Mouse (Mus musculus) kidney, adult 8-10 months (tissue): Measurements from ENCODE around the gene H2-T23.
"Not testable (repeated sequence)": the region's sequence is repeated elsewhere in the genome, so short reads cannot be mapped to it uniquely, and the experiment has no call there.

Source experiments
- DNase-seq, 2 experiments: peaks; one replicate each; pipeline ENCODE4 v3.0.0; 2022

The H2-T23 gene

GRCm38 (mm10) chr17:36032351-36032875, at the start of gene H2-T23:
Gene H2-T23 (minus strand): TSS chr17:36032855.
- peak; percentile 74 to 76 for DNase-seq

DNA sequence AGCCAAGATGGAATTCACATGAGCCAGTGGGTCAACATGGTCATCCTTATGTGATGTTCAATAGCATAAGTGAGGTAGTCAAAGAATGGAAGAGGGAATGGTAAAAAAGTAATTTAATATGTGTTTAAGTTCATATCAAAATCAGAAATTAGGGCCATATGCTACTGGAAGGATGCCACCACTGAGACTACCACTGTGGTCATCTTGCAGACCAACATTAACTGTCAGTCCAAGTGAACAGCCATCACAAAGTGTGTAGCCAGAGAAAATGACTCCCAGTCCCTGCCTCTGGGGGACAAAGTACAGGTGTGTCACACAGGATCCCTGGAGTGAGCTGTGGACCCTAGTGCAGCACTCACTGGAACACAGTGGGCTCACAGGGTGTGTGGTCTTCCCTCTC, 49.2 kb upstream of the H2-T23 start:
- DNase-seq: not testable (repeated sequence)

DNA sequence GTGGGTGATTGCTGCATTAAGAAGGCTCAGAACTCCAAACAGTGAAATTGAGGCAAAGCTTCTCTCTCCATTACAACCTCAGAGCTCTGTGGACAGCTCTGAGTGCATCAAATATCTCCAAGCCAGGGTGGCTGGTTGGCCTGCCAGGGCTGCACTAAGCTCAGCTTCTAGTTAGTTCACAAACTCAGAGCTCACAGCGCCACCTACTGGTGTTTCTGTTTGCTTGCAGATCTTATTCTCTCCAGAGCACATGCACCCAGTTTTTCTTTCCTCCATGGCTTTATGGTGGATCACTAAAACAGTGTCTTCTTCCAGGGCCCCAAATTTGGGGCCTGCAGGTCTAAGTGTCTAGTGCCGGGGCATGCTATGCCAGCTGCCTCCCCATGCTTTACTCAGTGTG, 28.2 kb upstream of the H2-T23 start:
- DNase-seq: peak; percentile 79 to 90

DNA sequence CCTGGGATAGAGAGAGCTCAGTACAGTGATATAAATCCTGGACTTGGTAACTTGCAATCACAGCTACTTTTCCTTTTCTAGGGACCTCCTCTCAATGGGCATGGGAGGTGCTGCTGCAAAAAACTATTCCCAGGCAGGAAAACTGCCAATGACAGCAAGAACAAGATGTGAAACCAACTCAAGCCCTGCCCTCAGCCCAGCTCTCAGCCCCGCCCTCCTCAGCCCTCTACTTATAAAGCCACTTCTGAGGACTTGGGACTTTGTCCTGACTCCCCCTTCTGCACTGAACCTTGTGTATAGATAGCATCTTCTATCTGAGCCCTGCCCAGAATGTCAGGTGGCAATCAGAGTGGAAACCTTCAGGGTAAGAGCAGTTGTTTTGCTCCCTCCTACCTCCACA, 25.7 kb upstream of the H2-T23 start, which contains the start of gene Gm11127:
Gm11127 (minus strand) TSS at position 10 of the 400 bp plus-strand sequence.
- DNase-seq: peak; percentile 62 to 64

GRCm38 (mm10) chr17:36057927-36058326, 25.3 kb upstream of the H2-T23 start:
- DNase-seq: not testable (repeated sequence)

DNA sequence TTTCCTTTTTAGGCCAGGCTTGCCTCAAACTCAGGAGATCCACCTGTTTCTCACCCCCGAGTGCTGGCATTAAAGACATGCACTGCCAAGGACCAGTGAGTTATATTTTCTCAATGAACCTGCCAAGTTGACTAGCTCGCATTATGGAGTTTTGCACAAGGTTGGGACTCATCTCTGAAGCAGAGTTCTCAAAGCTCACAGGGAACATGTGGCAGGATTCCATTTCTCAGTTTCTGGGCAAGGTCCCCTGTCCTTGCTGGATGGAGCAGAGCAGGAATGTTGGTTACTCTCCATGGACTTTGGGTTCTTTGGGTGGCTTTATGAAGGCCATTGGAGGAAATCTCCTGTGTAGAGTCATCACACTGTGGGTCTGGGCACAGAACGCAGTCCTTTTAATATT, 10.6 kb upstream of the H2-T23 start:
- peak in 1 of 2 experiments; percentile 38 for DNase-seq

DNA sequence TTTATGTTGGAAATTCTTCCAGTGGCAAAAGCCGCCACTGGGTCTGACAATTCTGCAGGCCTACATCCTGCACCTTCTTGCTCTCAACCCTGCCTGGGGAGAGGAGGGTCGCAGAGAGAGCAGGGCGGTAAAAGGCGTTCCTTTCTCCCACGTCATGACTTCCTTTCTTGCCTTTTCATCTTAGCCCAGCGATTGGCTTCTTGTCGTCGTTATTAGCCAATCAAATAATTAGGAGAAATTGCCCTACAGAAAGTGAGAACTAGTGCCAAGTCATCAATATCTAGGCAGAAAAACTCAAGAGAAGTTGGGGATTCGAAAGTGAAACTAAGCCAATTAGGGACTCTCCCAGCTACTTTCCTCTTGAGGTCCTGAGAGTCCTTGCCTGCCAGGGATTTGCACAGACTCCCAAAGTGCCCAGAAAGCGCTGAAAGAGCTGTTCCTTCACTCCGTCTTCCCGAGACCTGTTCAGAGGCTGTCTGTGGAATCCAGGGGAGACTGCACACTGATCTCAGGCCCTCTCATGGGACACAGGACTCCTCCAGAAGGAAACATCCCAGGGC, 10.0 kb upstream of the H2-T23 start, which contains the start of the genes H2-T22 and Gm6034:
H2-T22 (minus strand) TSS at position 138 of the 560 bp plus-strand sequence.
Gm6034 (plus strand) TSS at position 352 of the 560 bp plus-strand sequence.
- peak; percentile 84 to 95 for DNase-seq

- not testable (repeated sequence) for DNase-seq
These were observed 9.4 kb upstream of the H2-T23 start for GRCm38 (mm10) chr17:36042055-36042454.

DNA sequence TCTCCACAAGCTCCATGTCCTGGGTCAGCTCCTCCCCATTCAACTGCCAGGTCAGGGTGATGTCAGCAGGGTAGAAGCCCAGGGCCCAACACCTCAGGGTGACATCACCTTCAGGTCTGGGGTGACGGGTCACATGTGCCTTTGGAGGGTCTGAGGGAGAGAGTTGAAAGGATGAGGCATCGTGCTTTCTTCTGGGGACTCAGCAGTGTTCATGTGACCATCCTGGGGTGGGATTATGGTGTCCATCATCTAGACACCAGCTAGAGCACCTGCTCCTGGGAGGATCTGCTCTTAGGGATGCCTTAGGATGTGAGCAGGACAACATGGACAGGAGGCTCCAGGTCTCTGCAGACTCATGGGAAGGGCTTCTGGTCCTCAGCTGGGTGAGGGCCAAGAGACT, 7.9 kb upstream of the H2-T23 start:
- DNase-seq: not testable (repeated sequence)

- not testable (repeated sequence) for DNase-seq
These were observed 3.5 kb upstream of the H2-T23 start for GRCm38 (mm10) chr17:36036126-36036525.

DNA sequence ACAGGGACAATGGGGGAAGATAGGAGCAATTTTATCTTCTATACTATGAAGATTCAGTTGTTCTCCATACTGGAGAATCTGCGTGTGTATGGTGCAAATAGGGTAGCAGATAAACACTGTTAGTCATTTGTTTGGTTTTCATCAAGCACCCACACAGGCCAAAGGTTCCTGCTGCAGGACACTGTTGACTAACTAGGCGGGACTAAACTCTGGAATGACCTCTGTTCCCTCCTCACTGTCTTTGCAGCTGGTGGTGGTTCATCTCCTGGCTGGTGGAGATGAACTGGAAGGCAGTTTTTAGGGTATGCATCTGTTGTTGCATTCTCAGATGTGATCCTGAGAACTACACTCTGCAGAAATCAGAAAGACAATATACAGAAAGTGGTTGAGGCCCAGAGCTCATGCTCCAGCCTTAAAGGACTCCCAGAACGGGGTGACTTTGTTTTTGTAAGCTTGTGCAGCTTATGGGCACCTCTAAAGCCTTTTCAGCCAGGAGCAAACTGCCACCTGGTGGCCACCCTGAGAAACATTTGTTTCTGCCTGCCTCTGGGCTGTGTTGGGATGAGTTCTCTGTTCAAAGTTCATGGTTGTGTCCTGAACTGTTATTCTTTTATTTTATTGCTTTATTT, 2.5 kb upstream of the H2-T23 start:
- peak; percentile 73 to 79 for DNase-seq

DNA sequence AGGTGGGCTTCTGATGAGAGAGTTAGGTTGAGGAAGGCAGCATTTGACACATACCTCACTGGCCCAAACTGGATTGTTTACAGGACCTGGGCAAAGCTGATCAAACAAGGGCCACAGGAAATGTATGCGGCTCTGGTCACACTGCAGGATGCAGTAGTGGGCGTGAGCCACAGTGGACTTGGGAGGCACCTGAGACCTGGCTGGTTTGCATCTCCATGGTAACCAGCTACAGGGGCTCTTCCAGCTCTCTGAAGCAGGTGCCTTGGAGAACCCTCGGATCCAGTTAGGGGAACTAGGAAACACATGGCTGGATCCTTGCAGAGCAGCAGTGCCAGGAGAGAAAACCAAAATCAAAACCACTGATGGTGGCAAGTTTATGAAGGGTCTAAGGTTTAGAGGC, 1.9 kb upstream of the H2-T23 start:
- DNase-seq: not testable (repeated sequence)

DNA sequence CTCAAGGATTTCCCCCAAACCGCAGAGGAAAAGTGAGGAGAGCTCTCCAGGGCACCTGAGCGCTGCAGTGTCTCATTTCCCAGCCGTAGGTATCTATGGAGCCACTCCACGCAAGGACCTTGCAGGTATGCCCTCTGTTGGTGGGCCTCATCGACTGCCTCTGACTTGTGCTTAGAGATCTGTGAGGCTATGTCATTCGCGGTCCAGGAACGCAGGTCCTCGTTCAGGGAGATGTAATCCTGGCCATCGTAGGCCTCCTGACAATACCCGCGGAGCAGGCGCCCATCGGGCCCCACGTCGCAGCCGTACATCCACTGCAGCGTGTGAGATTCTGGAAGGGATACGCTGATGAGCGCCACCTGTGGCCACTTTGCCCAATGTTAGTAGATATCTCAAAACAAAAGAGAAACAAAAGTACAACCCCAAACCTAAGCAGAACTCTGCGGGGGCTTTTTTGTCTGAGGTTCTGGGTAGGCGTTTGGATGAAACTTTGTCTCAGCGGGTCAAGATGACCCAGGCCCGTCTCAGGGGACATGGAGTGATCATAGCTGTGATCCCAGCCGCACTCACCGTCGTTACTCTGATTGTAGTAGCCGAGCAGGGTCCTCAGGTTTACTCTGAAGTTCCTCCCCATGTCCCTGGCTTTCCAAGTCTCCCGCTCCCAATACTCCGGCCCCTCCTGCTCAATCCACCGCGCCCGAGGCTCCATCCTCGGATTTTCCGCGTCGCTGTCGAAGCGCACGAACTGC, 898 bp downstream of the H2-T23 start:
- peak; percentile 43 to 77 for DNase-seq

- DNase-seq: not testable (repeated sequence)
These were observed 1.7 kb downstream of the H2-T23 start for GRCm38 (mm10) chr17:36030703-36031582.

DNA sequence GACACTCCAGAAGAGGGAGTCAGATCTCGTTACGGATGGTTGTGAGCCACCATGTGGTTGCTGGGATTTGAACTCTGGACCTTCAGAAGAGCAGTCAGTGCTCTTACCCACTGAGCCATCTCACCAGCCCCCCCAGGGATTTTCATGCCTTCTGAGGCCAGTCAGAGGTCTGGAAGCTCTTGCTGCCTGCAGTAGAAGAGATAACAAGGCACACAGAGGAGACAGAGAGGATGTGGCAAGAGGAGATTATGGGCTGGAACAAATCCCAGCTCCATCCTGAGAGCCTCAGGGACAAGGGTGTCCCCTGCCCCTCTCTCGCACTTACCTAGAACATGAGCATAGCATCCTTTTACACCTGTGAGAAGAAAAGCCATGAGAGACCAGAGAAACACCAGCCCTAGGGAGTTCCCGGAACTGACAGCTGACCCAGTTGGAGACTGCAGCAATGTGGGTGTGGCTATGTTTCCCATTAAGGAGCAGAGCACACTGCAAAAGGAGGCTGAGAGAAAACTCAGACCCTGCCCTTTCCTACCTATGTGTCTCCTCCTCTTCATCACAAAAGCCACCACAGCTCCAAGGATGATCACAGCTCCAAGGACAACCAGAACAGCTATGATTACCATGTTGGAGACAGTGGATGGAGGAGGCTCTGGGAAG, 2.5 kb downstream of the H2-T23 start:
- peak in 1 of 2 experiments; percentile 34 for DNase-seq

GRCm38 (mm10) chr17:36028879-36029619, 3.6 kb downstream of the H2-T23 start:
- no peak for DNase-seq

DNA sequence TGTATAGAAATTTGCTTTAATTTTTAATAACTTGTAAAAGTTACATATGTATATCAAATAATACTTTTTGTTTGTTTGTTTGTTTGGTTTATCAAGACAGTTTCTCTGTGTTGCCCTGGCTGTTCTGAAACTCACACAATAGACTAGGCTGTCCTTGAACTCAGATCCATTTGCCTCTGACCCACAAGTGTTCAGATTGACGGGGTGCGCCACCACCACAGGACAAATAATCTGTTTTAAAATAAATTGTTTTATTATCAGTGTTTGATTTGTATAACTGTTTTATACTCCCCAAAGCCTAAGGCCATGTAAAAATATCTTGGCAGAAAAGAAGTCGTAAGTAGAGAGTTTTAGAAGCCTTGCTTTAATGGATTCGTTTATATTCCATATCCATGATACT, 5.0 kb downstream of the H2-T23 start:
- DNase-seq: no peak

- no peak for DNase-seq
These were observed 6.8 kb downstream of the H2-T23 start for GRCm38 (mm10) chr17:36025901-36026300.

DNA sequence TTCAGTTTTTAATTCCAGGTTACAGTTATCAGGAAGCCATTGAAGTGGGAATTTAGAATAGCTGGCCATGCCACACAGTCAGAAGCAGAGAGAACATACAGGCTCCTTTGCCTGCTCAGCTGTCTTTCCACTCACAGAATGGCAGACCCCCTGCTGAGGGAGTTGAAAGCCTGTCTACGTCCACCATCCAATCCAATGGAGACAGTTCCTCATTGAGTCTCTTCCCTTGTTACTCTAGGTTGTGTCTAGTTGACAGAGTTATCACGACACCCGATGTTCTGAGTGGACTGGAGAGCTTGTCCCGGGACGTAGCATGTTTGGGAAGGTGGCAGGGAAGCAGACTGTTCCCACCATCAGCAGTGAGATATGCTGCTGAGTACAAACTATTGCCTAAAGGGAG, 7.5 kb downstream of the H2-T23 start:
- no peak for DNase-seq

DNA sequence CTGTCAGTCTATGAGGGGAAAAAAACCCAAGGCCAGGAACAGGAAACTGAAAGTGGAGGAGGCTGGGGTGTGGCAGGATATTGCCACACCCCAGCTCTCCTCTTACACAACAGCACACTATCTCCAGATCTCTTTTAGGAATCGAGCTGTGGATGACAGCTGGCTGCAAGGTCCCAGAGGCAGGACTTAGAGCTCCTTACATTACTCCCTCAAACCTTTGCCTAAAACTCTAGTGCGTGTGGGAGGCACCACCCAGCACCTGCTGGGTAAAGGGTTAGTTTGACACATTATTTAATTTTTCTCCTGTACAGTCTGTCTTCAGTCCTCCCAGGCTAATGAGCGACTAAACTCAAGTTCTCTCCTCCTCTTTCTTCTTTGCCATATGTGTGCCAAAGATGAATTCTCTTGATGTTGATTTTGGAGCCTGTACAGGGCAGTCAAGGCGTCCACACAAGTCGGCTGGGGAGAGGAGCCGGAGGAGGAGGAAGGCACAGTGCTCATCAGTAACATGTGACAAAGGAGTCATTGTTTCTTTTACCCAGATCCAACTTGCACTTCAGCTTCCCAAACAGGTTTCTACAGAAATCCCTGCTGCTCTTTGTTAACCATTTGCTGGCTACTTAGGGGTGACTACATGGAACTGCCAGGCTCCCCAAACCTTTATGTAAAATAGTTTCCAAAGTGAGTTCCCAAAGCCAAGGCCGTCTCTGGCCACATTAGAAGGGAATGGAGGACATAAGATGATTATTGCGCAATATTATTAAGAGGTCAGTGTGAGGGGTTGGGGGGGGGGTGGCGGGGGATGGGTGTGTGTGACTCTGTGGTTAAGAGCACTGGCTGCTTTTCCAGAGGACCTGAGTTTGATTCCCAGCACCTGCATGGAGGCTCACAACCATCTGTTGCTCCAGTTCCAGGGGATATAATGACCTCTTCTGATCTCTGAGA, 8.7 kb downstream of the H2-T23 start:
- peak; percentile 29 to 55 for DNase-seq
